Comparison of ENCODE assay signal across 8 mouse cellular contexts in the genomic region with DNA sequence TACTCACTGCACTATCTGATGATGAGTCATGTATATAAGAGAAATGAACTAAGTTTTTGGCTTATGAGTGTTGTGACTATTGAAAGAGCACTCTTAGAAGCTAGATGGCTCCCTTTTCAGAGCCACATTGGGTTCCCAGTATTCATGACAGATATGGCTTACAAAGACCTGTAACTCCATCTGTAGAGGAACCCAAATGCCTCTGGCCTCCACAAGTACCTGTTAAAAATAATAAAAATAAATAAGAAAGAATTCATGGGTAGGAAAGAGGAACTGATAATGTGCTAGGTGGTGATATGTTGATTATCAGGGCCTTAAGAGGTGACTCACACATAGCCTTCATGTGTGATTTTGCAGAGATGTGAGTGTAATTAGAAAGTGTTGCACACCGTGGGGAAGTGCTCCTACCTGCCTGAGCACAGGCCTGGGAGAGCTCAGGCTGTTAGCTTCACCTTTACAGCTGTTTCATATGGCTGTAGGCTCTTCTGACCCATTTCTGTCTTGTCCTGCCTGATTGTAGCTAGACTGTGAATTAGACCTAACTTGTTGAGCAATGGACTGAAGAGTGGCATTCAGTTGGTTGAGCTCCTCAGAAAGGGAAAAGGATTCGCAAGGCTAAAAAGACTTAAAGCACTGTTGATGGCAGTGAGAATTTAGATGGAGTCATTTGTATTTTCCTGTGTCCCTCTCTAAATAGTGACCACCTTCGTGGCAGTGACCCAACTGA. TPM values are rescaled to one million over a fixed set of nuclear protein-coding genes. Genes with fewer than 3 reads are reported as not detected.
A peak's percentile ranks its signal among the peaks of the same experiment; 100 is the strongest.
DNase-seq lines count a peak whose midpoint lies in the region; ATAC-seq and TF ChIP-seq lines count a peak whose summit lies in the region.

No protein-coding gene starts in this region.

- H3K27me3 ChIP-seq in forebrain, embryonic 14.5 days (replicated peaks; ENCODE audit: control insufficient read depth, insufficient read depth, low read length) = no peaks in the 10 kb centered on the region
- H3K27me3 ChIP-seq in forebrain, embryonic 10.5 days (ENCODE audit: poor library complexity, severe bottlenecking) = no peaks in the 10 kb centered on the region
- H3K27me3 ChIP-seq in kidney, adult 2 months (replicated peaks; ENCODE audit: control insufficient read depth, insufficient read depth, low read length) = no peaks in the 10 kb centered on the region
- H3K27me3 ChIP-seq in C2C12 (ENCODE audit: control insufficient read depth, insufficient read depth, insufficient read length) = no peaks in the 10 kb centered on the region
- H3K27me3 ChIP-seq in liver, embryonic 13.5 days = no peaks in the 10 kb centered on the region

- peaks cover 13% of the 10 kb centered on the region for H3K4me1 ChIP-seq in forebrain, embryonic 14.5 days (ENCODE audit: control insufficient read depth, insufficient read depth, low read length)
- H3K4me1 ChIP-seq in forebrain, embryonic 10.5 days = peaks cover 25% of the 10 kb centered on the region; the same call in 1 of the 2 replicates
- peaks cover 49% of the 10 kb centered on the region for H3K4me1 ChIP-seq in kidney, adult 2 months (ENCODE audit: control insufficient read depth, insufficient read depth, low read length)
- H3K4me1 ChIP-seq in liver, embryonic 13.5 days (replicated peaks) = peaks cover 91% of the 10 kb centered on the region

- H3K27ac ChIP-seq in forebrain, embryonic 14.5 days (ENCODE audit: low read depth, low read length) = no peak overlapping the region
- no peak overlapping the region for H3K27ac ChIP-seq in forebrain, embryonic 10.5 days
- H3K27ac ChIP-seq in kidney, adult 2 months (ENCODE audit: insufficient read depth, low read depth, low read length) = peak overlapping the region; percentile 79
- H3K27ac ChIP-seq in liver, embryonic 13.5 days = peak overlapping the region; percentile 71

- DNase-seq in forebrain, embryonic 14.5 days (ENCODE audit: low spot score) = no peak
- DNase-seq in forebrain, embryonic 10.5 days (ENCODE audit: extremely low spot score, low spot score) = no peak
- no peak for DNase-seq in kidney, adult 2 months
- no peak for DNase-seq in kidney, adult 9 months
- no peak for DNase-seq in liver, embryonic 13.5 days
- no peak for DNase-seq in adrenal gland, adult (ENCODE audit: inconsistent age in 2 of 2, low spot score in 1 of 2)
- no peak for DNase-seq in spleen, postnatal 36 days (ENCODE audit: low spot score in 2 of 2)

- no peak overlapping the region for H3K9ac ChIP-seq in forebrain, embryonic 14.5 days (ENCODE audit: low read length)
- peak overlapping the region; percentile 54 for H3K9ac ChIP-seq in liver, embryonic 13.5 days

- no peak for TF ChIP-seq POLR2A in kidney, adult 2 months (IDR thresholded peaks at IDR 0.05; ENCODE audit: low read depth, low read length)

- no peak overlapping the region; the same call in 1 of the 2 replicates for H3K4me2 ChIP-seq in forebrain, embryonic 14.5 days (ENCODE audit: low read length)
- peak overlapping the region; percentile 42 for H3K4me2 ChIP-seq in liver, embryonic 13.5 days

- no peak overlapping the region for H3ac ChIP-seq in C2C12 (ENCODE audit: control insufficient read depth, insufficient read length, low read depth)

- WGBS in forebrain, embryonic 14.5 days = 84% methylated on average over 3 of the region's 3 CpGs
- 85% methylated on average over 3 of the region's 3 CpGs for WGBS in forebrain, embryonic 10.5 days
- WGBS in kidney, adult 2 months = 36% methylated on average over 3 of the region's 3 CpGs
- 55% methylated on average over 3 of the region's 3 CpGs for WGBS in liver, embryonic 13.5 days (ENCODE audit: insufficient replicate concordance)

- no peaks in the 10 kb centered on the region for H3K9me3 ChIP-seq in forebrain, embryonic 14.5 days (replicated peaks; ENCODE audit: control insufficient read depth, low read length)
- H3K9me3 ChIP-seq in forebrain, embryonic 10.5 days = peaks cover 15% of the 10 kb centered on the region; the same call in 1 of the 2 replicates
- H3K9me3 ChIP-seq in liver, embryonic 13.5 days (replicated peaks) = no peaks in the 10 kb centered on the region

- peak; percentile 7 for ATAC-seq in forebrain, embryonic 14.5 days
- peak; percentile 32; the same call in 1 of the 2 replicates for ATAC-seq in liver, embryonic 13.5 days (ENCODE audit: low read depth)

- no peak for TF ChIP-seq CTCF in kidney, adult 2 months (conservative IDR thresholded peaks at IDR 0.05; ENCODE audit: insufficient read depth, insufficient read length, low read depth, low read length)
- no peak for TF ChIP-seq CTCF in C2C12 (IDR thresholded peaks at IDR 0.05; ENCODE audit: control insufficient read depth, insufficient read depth, insufficient read length)

- H3K79me2 ChIP-seq in C2C12 (ENCODE audit: control insufficient read depth, insufficient read depth) = peaks cover 92% of the 10 kb centered on the region

- no peak overlapping the region for H3K4me3 ChIP-seq in forebrain, embryonic 14.5 days (ENCODE audit: low read depth, low read length)
- H3K4me3 ChIP-seq in forebrain, embryonic 10.5 days = no peak overlapping the region
- peak overlapping the region; percentile 40; the same call in 1 of the 2 replicates for H3K4me3 ChIP-seq in kidney, adult 2 months (ENCODE audit: insufficient read depth, low read depth, low read length)
- no peak overlapping the region for H3K4me3 ChIP-seq in C2C12 (ENCODE audit: insufficient read depth, poor library complexity, severe bottlenecking)
- peak overlapping the region; percentile 20; the same call in 1 of the 2 replicates for H3K4me3 ChIP-seq in liver, embryonic 13.5 days (replicated peaks)

- no peaks in the 10 kb centered on the region for H3K36me3 ChIP-seq in forebrain, embryonic 14.5 days (ENCODE audit: control insufficient read depth, insufficient read depth, low read length)
- peaks cover 21% of the 10 kb centered on the region for H3K36me3 ChIP-seq in forebrain, embryonic 10.5 days (replicated peaks)
- no peaks in the 10 kb centered on the region for H3K36me3 ChIP-seq in kidney, adult 2 months (ENCODE audit: control insufficient read depth, insufficient read depth, low read length)
- no peaks in the 10 kb centered on the region for H3K36me3 ChIP-seq in C2C12 (ENCODE audit: control insufficient read depth, insufficient read depth)
- H3K36me3 ChIP-seq in liver, embryonic 13.5 days = no peaks in the 10 kb centered on the region

- H3K79me3 ChIP-seq in C2C12 (ENCODE audit: low read depth) = peaks cover 62% of the 10 kb centered on the region

TF ChIP-seq in C2C12, 6 proteins besides CTCF, POLR2A, EP300 and RAD21:
- TF ChIP-seq CEBPB (IDR thresholded peaks at IDR 0.05; ENCODE audit: low read depth) = no peak
- TF ChIP-seq FOSL1 (IDR thresholded peaks at IDR 0.05; ENCODE audit: insufficient read depth, low read length, poor library complexity, severe bottlenecking) = peak; percentile 37
- TF ChIP-seq MYOD1 (IDR thresholded peaks at IDR 0.05; ENCODE audit: control insufficient read depth, insufficient read length, low read depth) = no peak
- TF ChIP-seq MYOG (IDR thresholded peaks at IDR 0.05; ENCODE audit: control insufficient read depth, extremely low read depth, insufficient read length) = no peak

RNA-seq across cellular contexts. Expression of a gene that starts 12.7 kb away (rescaled TPM):
- polyA plus RNA-seq in forebrain, embryonic 14.5 days (2014; fragmentation: Nextera tagmentation; extraction: Ambion mirVana) = 29.8 and 36.7 TPM in 2 replicates
- polyA plus RNA-seq in forebrain, embryonic 10.5 days (2016; fragmentation: Nextera tagmentation; extraction: Ambion mirVana) = 47.6 and 48.0 TPM in 2 replicates
- polyA plus RNA-seq in kidney, adult 2 months (2012; rRNA removed) = 17.7 and 20.5 TPM in 2 replicates
- polyA plus RNA-seq in C2C12 (2012; fragmentation: generic; extraction: Trizol) = 9.3 TPM
- 38.0 and 43.2 TPM in 2 replicates for polyA plus RNA-seq in liver, embryonic 13.5 days (2015; fragmentation: Nextera tagmentation; extraction: Ambion mirVana)

Comparison
In these comparisons a context has a peak if more than half of its experiments do, and no peak if none do; other contexts are left out.
1. H3K27ac ChIP-seq: peak in kidney, adult 2 months (single experiment) and liver, embryonic 13.5 days (single experiment); none in forebrain, embryonic 14.5 days (single experiment) and forebrain, embryonic 10.5 days (single experiment).
2. H3K4me3 ChIP-seq: peak in kidney, adult 2 months (single experiment) and liver, embryonic 13.5 days (single experiment); none in forebrain, embryonic 14.5 days (single experiment), forebrain, embryonic 10.5 days (single experiment) and C2C12 (single experiment).